Mouse (Mus musculus): Measurements from ENCODE around the gene Shf. TPM values are rescaled to one million over a fixed set of nuclear protein-coding genes. Genes with fewer than 3 reads are reported as not detected.
"Not testable (repeated sequence)": the region's sequence is repeated elsewhere in the genome, so short reads cannot be mapped to it uniquely, and the experiment has no call there.

The Shf gene
- total and polyA plus RNA-seq, 2 experiments, result 6.6 to 14.0 TPM

GRCm38 (mm10) chr2:122351156-122351930 is 17.6 kb downstream of the Shf start:
- WGBS, result 69% methylated on average over 5 of the region's 5 CpGs
- no peaks in the 10 kb centered on the region for H3K36me3 ChIP-seq (ENCODE audit: control insufficient read depth, insufficient read depth, low read length)
- H3K4me3 ChIP-seq (ENCODE audit: insufficient read depth, low read depth, low read length), result no peak overlapping the region
- no peaks in the 10 kb centered on the region for H3K79me2 ChIP-seq (ENCODE audit: control insufficient read depth, insufficient read depth, low read length)
- no peak for TF ChIP-seq CTCF (IDR thresholded peaks at IDR 0.05; ENCODE audit: low read depth, low read length)
- no peak for TF ChIP-seq POLR2A (IDR thresholded peaks at IDR 0.05; ENCODE audit: extremely low read depth, insufficient read depth, low read length)
- DNase-seq (ENCODE audit: extremely low read depth, low read depth, low spot score), result no peak
- H3K27me3 ChIP-seq (ENCODE audit: control insufficient read depth, insufficient read depth, low read length), result no peaks in the 10 kb centered on the region
- H3K9ac ChIP-seq (ENCODE audit: low read depth, low read length), result no peak overlapping the region
- H3K27ac ChIP-seq (replicated peaks; ENCODE audit: insufficient read depth, low read depth, low read length), result no peak overlapping the region
- peaks cover 4% of the 10 kb centered on the region for H3K4me1 ChIP-seq (ENCODE audit: control insufficient read depth, insufficient read depth, low read length)

GRCm38 (mm10) chr2:122349136-122349785 is 19.7 kb downstream of the Shf start:
- H3K27ac ChIP-seq (replicated peaks; ENCODE audit: insufficient read depth, low read depth, low read length), result no peak overlapping the region
- no peaks in the 10 kb centered on the region for H3K36me3 ChIP-seq (ENCODE audit: control insufficient read depth, insufficient read depth, low read length)
- peak overlapping the region; percentile 89; the same call in 1 of the 2 replicates for H3K4me3 ChIP-seq (ENCODE audit: insufficient read depth, low read depth, low read length)
- peak overlapping the region; percentile 86 for H3K9ac ChIP-seq (ENCODE audit: low read depth, low read length)
- H3K79me2 ChIP-seq (ENCODE audit: control insufficient read depth, insufficient read depth, low read length), result no peaks in the 10 kb centered on the region
- peaks cover 4% of the 10 kb centered on the region for H3K4me1 ChIP-seq (ENCODE audit: control insufficient read depth, insufficient read depth, low read length)
- no peaks in the 10 kb centered on the region for H3K27me3 ChIP-seq (ENCODE audit: control insufficient read depth, insufficient read depth, low read length)
- no peak for TF ChIP-seq CTCF (IDR thresholded peaks at IDR 0.05; ENCODE audit: low read depth, low read length)
- TF ChIP-seq POLR2A (IDR thresholded peaks at IDR 0.05; ENCODE audit: extremely low read depth, insufficient read depth, low read length), result no peak
- 57% methylated on average over 14 of the region's 14 CpGs for WGBS
- DNase-seq (ENCODE audit: extremely low read depth, low read depth, low spot score), result no peak

- H3K36me3 ChIP-seq (ENCODE audit: control insufficient read depth, insufficient read depth, low read length), result no peaks in the 10 kb centered on the region
- no peaks in the 10 kb centered on the region for H3K27me3 ChIP-seq (ENCODE audit: control insufficient read depth, insufficient read depth, low read length)
- H3K9ac ChIP-seq (ENCODE audit: low read depth, low read length), result peak overlapping the region; percentile 86
- no peaks in the 10 kb centered on the region for H3K79me2 ChIP-seq (ENCODE audit: control insufficient read depth, insufficient read depth, low read length)
- DNase-seq (ENCODE audit: extremely low read depth, low read depth, low spot score), result peak; percentile 49
- H3K27ac ChIP-seq (replicated peaks; ENCODE audit: insufficient read depth, low read depth, low read length), result peak overlapping the region; percentile 71
- TF ChIP-seq CTCF (IDR thresholded peaks at IDR 0.05; ENCODE audit: low read depth, low read length), result peak; percentile 82
- no peak for TF ChIP-seq POLR2A (IDR thresholded peaks at IDR 0.05; ENCODE audit: extremely low read depth, insufficient read depth, low read length)
- H3K4me1 ChIP-seq (ENCODE audit: control insufficient read depth, insufficient read depth, low read length), result peaks cover 4% of the 10 kb centered on the region
- H3K4me3 ChIP-seq (ENCODE audit: insufficient read depth, low read depth, low read length), result peak overlapping the region; percentile 89
- under 1% methylated on average over 63 of the region's 63 CpGs for WGBS
Measured at GRCm38 (mm10) chr2:122348531-122349131, 20.3 kb downstream of the Shf start.

GRCm38 (mm10) chr2:122347257-122347656 is 21.7 kb downstream of the Shf start:
- no peaks in the 10 kb centered on the region for H3K27me3 ChIP-seq (ENCODE audit: control insufficient read depth, insufficient read depth, low read length)
- no peaks in the 10 kb centered on the region for H3K36me3 ChIP-seq (ENCODE audit: control insufficient read depth, insufficient read depth, low read length)
- TF ChIP-seq CTCF (IDR thresholded peaks at IDR 0.05; ENCODE audit: low read depth, low read length), result no peak
- TF ChIP-seq POLR2A (IDR thresholded peaks at IDR 0.05; ENCODE audit: extremely low read depth, insufficient read depth, low read length), result no peak
- no peak overlapping the region for H3K27ac ChIP-seq (replicated peaks; ENCODE audit: insufficient read depth, low read depth, low read length)
- no peak overlapping the region for H3K9ac ChIP-seq (ENCODE audit: low read depth, low read length)
- no peaks in the 10 kb centered on the region for H3K79me2 ChIP-seq (ENCODE audit: control insufficient read depth, insufficient read depth, low read length)
- 89% methylated on average over 3 of the region's 3 CpGs for WGBS
- H3K4me3 ChIP-seq (ENCODE audit: insufficient read depth, low read depth, low read length), result no peak overlapping the region
- peaks cover 4% of the 10 kb centered on the region for H3K4me1 ChIP-seq (ENCODE audit: control insufficient read depth, insufficient read depth, low read length)
- no peak for DNase-seq (ENCODE audit: extremely low read depth, low read depth, low spot score)

GRCm38 (mm10) chr2:122346164-122346563 is 22.8 kb downstream of the Shf start:
- not testable (repeated sequence) for H3K4me3 ChIP-seq (ENCODE audit: insufficient read depth, low read depth, low read length); H3K79me2 ChIP-seq (ENCODE audit: control insufficient read depth, insufficient read depth, low read length); DNase-seq (ENCODE audit: extremely low read depth, low read depth, low spot score); H3K27ac ChIP-seq (replicated peaks; ENCODE audit: insufficient read depth, low read depth, low read length); H3K36me3 ChIP-seq (ENCODE audit: control insufficient read depth, insufficient read depth, low read length); H3K4me1 ChIP-seq (ENCODE audit: control insufficient read depth, insufficient read depth, low read length); H3K9ac ChIP-seq (ENCODE audit: low read depth, low read length); H3K27me3 ChIP-seq (ENCODE audit: control insufficient read depth, insufficient read depth, low read length)
- 83% methylated on average over 6 of the region's 6 CpGs for WGBS
